Mouse (Mus musculus) spleen, postnatal 14 days (tissue): ENCODE data around the gene Trim59.

ENCODE experiments used
- DNase-seq, 2 experiments: peaks; one replicate each; pipeline ENCODE4 v3.0.0; 2021 to 2022; ENCODE audit warnings: low spot score in 2 of 2

The Trim59 gene

DNA sequence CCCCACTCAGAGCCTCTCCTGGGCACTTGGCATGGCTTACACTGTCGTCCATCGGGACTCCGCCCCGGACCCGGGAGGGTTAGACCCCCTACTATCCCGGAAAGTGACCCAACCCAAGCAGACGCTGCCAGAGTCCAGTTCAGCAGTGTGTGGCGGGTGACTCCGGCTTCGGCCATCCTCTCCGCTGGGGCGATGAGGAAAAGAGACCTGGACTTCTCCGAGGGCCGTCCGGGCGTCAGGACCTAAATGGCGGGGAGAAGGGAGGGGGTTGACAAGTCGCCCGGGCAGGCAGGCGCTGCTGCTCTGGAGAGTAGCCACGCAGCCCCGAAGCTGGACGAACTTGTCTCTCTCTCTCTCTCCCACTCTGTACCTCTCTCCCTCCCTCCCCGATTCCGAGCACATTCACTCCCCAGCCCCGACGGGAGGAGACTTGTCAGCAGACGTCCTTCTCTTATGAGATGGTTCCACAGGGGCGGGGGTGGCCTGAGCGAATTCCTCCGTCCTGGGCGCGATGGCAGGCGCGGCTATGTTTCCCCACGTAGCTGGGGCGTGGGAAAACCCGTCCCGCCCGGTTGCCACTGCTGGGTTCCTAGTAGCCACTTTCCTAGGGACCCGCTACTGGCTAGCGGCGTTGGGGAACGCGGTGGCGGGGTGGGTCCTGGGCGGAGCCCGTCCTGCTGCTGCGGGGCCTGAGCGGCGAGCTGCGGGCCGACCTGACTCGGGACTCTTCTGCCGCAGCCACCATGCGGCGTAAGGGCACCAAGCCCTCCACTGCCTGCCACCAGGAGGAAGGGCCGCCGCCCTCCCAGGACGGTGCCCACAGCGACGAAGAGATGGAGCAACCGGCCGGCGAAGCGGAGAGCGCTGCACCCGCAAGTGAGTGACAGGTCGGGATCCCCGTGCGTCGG is 39.0 kb downstream of the Trim59 start:
- peak; percentile 54 to 64 for DNase-seq

DNA sequence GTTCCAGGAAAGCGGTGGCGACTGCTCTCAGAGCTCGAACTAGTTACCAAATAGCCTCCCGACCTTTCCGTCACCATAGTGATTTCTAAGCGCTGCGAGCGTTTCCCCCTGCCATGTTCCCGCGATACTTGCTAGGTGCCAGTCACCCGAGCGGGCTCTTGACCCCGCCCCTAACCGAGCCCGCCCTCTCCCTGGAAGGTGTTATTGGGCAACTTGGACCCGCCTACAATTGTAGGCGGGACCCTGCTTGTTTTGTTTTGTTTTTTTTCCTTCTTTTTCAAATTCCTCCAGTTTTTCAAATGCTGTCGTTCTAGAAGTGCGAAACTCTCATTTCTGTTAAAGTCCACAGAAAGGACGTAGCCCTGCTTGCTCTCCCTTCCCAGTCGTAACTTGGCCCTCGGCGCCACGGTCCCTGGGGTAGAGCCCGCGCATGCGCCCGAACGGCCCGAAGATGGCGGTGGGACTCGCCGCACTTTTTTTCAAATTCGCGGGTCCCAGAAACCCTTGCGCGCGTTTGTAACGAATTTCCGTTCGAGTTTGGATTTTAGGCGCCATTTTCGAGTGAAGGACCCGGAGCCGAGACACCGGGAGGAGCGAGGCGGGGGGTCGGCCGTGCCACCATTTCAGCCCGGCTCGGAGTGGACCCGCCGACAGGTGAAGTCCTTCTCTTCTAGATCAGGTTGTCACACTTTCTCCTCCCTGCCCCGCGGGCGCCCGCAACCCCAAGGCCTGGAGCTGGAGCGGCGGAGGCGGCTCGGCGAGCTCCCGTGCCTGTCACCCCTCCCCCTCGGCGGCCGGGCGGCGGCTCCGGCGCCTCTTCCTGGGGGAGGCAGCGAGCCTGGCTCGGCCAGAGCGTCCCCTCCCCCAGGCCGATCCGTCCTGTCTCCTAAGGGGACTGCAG is 39.9 kb downstream of the Trim59 start, which contains the start of the genes Ift80 and Smc4:
Gene Ift80, minus strand, starts transcription at position 134 of the 901 bp plus-strand sequence.
Gene Smc4, plus strand, starts transcription at position 302 of the 901 bp plus-strand sequence.
- DNase-seq: peak; percentile 88 to 92

DNA sequence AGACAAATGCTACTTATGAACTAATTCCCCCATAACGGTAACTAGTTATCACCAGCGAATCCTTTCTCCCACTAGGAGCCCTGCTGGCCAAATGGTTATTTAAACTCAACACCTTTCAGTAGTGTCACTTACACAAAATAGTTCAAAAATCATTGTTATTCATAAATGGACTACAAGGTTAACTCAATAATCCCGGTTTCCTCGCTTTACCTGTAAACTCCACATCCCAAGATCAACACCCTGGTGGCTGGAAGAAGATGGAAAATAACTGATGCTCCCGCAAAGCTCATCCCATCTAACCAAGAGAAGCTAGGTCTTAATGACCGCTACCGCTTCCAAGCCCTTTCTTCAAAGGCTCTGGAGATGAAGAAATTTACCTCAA is 40.5 kb downstream of the Trim59 start:
- no peak for DNase-seq

DNA sequence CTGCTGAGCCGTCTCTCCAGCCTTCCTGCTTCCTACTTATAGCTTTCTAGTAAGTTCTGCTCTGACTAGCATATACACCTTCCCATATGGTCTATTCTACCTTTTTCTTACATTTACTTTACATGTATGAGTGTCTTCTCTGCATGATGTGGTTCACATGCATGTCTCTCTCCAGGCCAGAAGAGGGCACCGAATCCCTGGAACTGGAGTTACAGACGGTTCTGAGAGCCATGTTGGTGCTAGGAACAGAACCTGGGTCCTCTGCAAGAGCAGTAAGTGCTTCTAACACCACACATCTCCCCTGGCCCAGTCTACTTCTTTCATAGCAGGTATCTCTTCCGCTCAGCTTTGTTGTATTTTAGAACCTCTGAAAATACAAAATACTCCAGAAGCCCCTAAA is 41.8 kb downstream of the Trim59 start:
- no peak for DNase-seq

DNA sequence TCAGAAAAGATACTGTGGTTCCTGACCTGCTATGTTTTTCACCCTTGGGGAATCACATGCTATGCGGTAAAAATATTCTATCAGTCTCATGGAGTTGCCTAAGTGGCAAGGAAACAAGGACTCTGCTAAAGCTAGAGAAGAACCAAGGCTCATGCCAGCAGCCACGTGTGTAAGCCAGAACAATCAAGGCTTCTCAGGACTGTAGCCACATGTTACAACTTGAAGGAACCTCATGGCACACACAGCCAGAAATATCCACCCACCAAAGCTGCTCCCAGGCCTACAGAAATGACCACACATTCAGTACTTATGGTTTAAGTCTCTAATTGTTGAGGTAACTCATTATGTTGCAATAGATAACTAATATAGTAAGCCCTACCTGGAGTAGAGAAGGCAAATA is 58.0 kb downstream of the Trim59 start:
- no peak for DNase-seq
